Mouse (Mus musculus): ENCODE results near the gene Myo9a. TPM values are rescaled to one million over a fixed set of nuclear protein-coding genes. Genes with fewer than 3 reads are reported as not detected.

Gene Myo9a
- polyA plus RNA-seq, 1 experiment from 2014 or later = 13.8 TPM

DNA sequence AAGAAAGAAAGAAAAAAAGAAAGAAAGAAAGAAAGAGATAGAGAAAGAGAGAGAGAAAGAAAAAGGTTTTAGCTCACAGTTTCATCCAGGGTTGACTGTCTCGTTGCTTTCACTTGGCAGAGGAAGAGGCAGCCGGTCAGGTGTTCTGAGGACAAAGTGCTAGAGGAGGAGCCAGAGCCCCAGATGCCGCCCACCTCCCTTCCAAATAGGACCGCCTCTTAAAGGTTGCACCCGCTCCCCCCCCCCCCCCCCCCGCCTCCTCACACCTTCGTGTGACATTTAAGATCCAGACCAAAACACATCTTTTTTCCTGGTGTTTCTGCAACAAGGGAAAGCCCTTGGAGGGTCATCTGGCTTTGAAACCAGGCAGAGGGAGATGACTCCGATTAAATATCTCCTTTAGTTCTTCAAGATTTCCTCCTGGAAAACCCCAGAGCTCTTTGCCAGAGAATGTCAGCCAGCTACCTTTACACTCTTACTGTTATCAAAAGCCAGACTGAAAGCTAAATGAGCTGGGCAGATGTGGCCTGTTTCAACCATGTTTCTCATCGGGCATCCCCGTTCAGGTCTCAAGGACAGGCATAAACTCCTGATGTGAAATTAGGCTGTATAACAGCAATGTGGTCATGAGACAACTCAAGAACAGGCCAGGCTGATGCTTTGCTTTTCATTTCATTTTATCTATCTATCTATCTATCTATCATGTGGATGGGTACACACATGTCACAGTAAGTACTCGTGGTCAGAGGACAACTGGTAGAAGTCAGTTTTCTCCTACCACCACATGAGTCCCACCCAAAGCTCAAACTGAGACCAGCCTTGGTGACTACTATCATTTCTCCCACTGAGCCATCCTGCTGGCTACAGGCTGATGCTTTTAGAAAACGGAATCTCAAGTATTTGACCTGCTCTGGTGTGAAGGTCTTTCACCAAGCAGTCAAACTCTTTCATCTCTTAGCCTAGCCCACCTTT, 190.5 kb downstream of the Myo9a start:
- no peak for ATAC-seq (replicated peaks; ENCODE audit: insufficient number of reproducible peaks, low FRiP score, low TSS enrichment)
- Histone ChIP-seq H3K4me1 (ENCODE audit: control insufficient read depth, insufficient read depth, low read length) (peaks cover 10% of the 10 kb centered on the region), H3K9ac (ENCODE audit: low read depth, low read length) (peak overlapping the region; percentile 13; the same call in 1 of the 2 replicates), H3K9me3 (replicated peaks; ENCODE audit: control insufficient read depth, low read length) (no peaks in the 10 kb centered on the region), H3K4me2 (0 out of 2 replicates have a peak overlapping the region, but pooled peaks have one; percentile 24), H3K27me3 (ENCODE audit: control insufficient read depth, insufficient read depth, low read length) (no peaks in the 10 kb centered on the region), H3K27ac (ENCODE audit: low read depth, low read length) (no peak overlapping the region), H3K4me3 (ENCODE audit: low read depth, low read length) (no peak overlapping the region), H3K36me3 (ENCODE audit: control insufficient read depth, insufficient read depth, low read length) (no peaks in the 10 kb centered on the region)
- WGBS (ENCODE audit: insufficient replicate concordance) = 61% methylated on average over 12 of the region's 12 CpGs

DNA sequence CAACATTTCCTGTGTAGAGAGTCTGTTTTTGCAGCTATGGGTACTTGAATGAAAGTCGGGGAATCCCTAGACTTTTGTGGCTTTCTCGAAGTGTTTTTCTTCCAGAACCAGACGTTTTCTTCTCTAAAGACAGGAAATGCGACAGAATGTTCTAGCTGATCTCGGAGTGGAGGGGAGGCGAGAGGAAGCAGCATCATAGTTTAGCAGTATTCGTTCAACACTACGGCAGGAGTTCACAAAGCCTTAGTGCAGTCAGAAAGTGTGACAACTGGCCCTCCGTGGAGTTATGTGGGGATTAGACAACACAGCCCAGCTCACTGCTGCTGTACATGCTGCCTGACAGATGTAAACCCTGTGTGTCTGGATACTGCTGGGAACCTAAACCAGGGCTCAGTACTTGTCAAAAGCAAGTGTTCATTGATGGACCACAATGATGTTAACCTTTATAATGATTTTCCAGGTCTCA, 191.2 kb downstream of the Myo9a start:
- WGBS (ENCODE audit: insufficient replicate concordance) = 30% methylated on average over 9 of the region's 9 CpGs
- peak overlapping the region; percentile 24; the same call in 1 of the 2 replicates for H3K4me2 ChIP-seq
- 0 out of 2 replicates have a peak overlapping the region, but pooled peaks have one; percentile 35 for H3K27ac ChIP-seq (ENCODE audit: low read depth, low read length)
- H3K4me3 ChIP-seq (ENCODE audit: low read depth, low read length) = no peak overlapping the region
- no peak for ATAC-seq (replicated peaks; ENCODE audit: insufficient number of reproducible peaks, low FRiP score, low TSS enrichment)
- peak overlapping the region; percentile 13; the same call in 1 of the 2 replicates for H3K9ac ChIP-seq (ENCODE audit: low read depth, low read length)
- H3K4me1 ChIP-seq (ENCODE audit: control insufficient read depth, insufficient read depth, low read length) = peaks cover 10% of the 10 kb centered on the region
- no peaks in the 10 kb centered on the region for H3K27me3 ChIP-seq (ENCODE audit: control insufficient read depth, insufficient read depth, low read length)
- no peaks in the 10 kb centered on the region for H3K9me3 ChIP-seq (replicated peaks; ENCODE audit: control insufficient read depth, low read length)
- no peaks in the 10 kb centered on the region for H3K36me3 ChIP-seq (ENCODE audit: control insufficient read depth, insufficient read depth, low read length)

DNA sequence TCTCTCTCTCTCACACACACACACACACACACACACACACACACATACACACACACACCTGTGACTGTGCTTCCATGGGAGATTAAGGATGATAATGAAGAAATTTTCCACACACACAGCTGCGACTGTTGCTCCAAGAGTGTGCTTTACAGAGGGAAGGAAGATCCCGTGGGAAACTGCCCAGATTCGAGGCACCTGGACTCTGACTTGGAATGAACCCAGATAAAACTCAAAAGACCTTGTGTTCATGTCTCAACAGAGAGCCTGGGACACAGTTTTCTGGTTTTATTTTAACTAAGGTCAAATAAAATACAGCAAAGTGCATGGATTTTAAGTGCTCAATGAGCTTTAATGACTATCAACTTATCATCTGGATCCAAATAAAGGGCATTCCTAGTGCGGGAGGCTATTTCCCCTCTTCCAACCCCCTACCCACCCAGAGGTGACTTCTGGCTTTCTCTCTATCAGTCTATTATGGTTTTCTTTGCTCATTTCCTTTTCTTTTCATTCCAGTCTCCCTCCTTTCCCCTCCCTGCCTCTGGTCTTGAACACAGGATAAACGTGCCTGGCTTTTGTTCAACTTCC, 191.9 kb downstream of the Myo9a start:
- no peak for ATAC-seq (replicated peaks; ENCODE audit: insufficient number of reproducible peaks, low FRiP score, low TSS enrichment)
- Histone ChIP-seq H3K4me2 (no peak overlapping the region), H3K4me1 (ENCODE audit: control insufficient read depth, insufficient read depth, low read length) (peaks cover 10% of the 10 kb centered on the region), H3K9me3 (replicated peaks; ENCODE audit: control insufficient read depth, low read length) (no peaks in the 10 kb centered on the region), H3K27me3 (ENCODE audit: control insufficient read depth, insufficient read depth, low read length) (no peaks in the 10 kb centered on the region), H3K9ac (ENCODE audit: low read depth, low read length) (no peak overlapping the region), H3K36me3 (ENCODE audit: control insufficient read depth, insufficient read depth, low read length) (no peaks in the 10 kb centered on the region), H3K4me3 (ENCODE audit: low read depth, low read length) (no peak overlapping the region), H3K27ac (ENCODE audit: low read depth, low read length) (no peak overlapping the region)
- WGBS (ENCODE audit: insufficient replicate concordance) = 49% methylated on average over 5 of the region's 5 CpGs

DNA sequence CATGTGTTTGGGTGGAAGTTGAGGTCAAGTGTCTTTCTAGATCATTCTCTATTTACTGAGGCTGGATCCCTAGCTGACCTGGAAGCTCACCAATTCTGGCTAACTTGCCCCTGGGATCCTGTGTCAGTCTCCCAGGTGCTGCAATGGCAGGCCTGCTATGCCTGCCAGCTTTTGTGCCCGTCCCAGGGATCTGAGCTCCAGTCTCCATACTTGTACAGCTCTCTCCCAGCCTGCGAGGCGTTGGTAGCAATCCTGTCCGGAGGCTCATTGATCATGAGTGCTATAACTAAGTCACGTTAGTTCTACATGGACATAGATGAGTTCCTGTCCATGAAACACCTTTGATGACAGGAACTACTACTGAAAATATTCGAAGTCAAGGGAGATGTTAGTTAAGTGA, 193.1 kb downstream of the Myo9a start:
- peaks cover 10% of the 10 kb centered on the region for H3K4me1 ChIP-seq (ENCODE audit: control insufficient read depth, insufficient read depth, low read length)
- 89% methylated on average over 6 of the region's 6 CpGs for WGBS (ENCODE audit: insufficient replicate concordance)
- ATAC-seq (replicated peaks; ENCODE audit: insufficient number of reproducible peaks, low FRiP score, low TSS enrichment) = no peak
- no peaks in the 10 kb centered on the region for H3K36me3 ChIP-seq (ENCODE audit: control insufficient read depth, insufficient read depth, low read length)
- H3K27ac ChIP-seq (ENCODE audit: low read depth, low read length) = no peak overlapping the region
- H3K27me3 ChIP-seq (ENCODE audit: control insufficient read depth, insufficient read depth, low read length) = no peaks in the 10 kb centered on the region
- H3K4me3 ChIP-seq (ENCODE audit: low read depth, low read length) = no peak overlapping the region
- H3K9me3 ChIP-seq (replicated peaks; ENCODE audit: control insufficient read depth, low read length) = no peaks in the 10 kb centered on the region
- no peak overlapping the region for H3K9ac ChIP-seq (ENCODE audit: low read depth, low read length)
- no peak overlapping the region for H3K4me2 ChIP-seq

DNA sequence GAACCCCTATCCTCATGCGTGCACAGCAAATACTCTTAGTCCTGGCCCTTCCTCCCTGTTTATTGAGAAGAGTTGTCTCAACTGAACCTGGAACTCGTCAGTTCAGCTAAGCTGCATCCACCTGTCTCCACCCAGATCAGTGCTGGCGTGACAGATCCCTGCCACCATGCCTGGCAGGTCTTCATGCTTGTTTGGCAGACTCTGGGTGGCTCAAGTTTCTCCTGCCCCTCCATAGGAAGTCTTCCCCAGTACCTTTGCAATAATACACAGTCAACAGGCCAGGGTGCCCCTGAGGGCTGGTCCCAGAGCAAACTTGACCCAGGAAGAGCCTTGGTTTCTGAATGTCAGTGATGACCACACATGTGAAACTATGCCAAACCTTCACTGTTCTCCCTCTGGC, 194.5 kb downstream of the Myo9a start:
- Histone ChIP-seq H3K4me3 (ENCODE audit: low read depth, low read length) (no peak overlapping the region), H3K9me3 (replicated peaks; ENCODE audit: control insufficient read depth, low read length) (no peaks in the 10 kb centered on the region), H3K27ac (ENCODE audit: low read depth, low read length) (no peak overlapping the region), H3K4me2 (no peak overlapping the region), H3K27me3 (ENCODE audit: control insufficient read depth, insufficient read depth, low read length) (no peaks in the 10 kb centered on the region), H3K9ac (ENCODE audit: low read depth, low read length) (no peak overlapping the region), H3K36me3 (ENCODE audit: control insufficient read depth, insufficient read depth, low read length) (no peaks in the 10 kb centered on the region), H3K4me1 (ENCODE audit: control insufficient read depth, insufficient read depth, low read length) (peaks cover 10% of the 10 kb centered on the region)
- whole genome bisulfite sequencing (ENCODE audit: insufficient replicate concordance) = 83% methylated on average over 3 of the region's 3 CpGs
- ATAC-seq (replicated peaks; ENCODE audit: insufficient number of reproducible peaks, low FRiP score, low TSS enrichment) = no peak

DNA sequence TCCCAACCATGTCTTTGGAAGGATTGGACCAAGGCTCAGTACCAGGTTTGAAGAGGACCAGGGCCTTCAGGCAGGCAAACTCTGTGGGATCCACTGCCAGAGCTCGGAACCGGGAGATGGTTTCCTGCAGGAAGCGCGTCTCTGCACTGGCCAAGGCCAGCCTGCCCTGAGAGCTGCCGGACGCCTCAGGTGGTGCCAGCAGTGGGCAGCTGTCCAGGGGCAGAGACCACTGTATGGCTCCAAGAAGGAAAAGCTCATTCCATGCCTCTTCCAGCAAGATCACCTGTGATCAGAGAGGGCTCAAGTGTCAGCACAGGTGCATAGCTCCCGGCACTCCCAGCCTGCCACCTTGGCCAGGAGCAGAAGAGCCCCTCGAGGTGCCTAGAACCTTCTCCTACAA, 196.6 kb downstream of the Myo9a start:
- H3K9ac ChIP-seq (ENCODE audit: low read depth, low read length) = no peak overlapping the region
- H3K36me3 ChIP-seq (ENCODE audit: control insufficient read depth, insufficient read depth, low read length) = no peaks in the 10 kb centered on the region
- no peak overlapping the region for H3K27ac ChIP-seq (ENCODE audit: low read depth, low read length)
- H3K9me3 ChIP-seq (replicated peaks; ENCODE audit: control insufficient read depth, low read length) = no peaks in the 10 kb centered on the region
- no peaks in the 10 kb centered on the region for H3K27me3 ChIP-seq (ENCODE audit: control insufficient read depth, insufficient read depth, low read length)
- ATAC-seq (replicated peaks; ENCODE audit: insufficient number of reproducible peaks, low FRiP score, low TSS enrichment) = no peak
- H3K4me1 ChIP-seq (ENCODE audit: control insufficient read depth, insufficient read depth, low read length) = no peaks in the 10 kb centered on the region
- no peak overlapping the region for H3K4me3 ChIP-seq (ENCODE audit: low read depth, low read length)
- H3K4me2 ChIP-seq = no peak overlapping the region
- 89% methylated on average over 8 of the region's 8 CpGs for WGBS (ENCODE audit: insufficient replicate concordance)

DNA sequence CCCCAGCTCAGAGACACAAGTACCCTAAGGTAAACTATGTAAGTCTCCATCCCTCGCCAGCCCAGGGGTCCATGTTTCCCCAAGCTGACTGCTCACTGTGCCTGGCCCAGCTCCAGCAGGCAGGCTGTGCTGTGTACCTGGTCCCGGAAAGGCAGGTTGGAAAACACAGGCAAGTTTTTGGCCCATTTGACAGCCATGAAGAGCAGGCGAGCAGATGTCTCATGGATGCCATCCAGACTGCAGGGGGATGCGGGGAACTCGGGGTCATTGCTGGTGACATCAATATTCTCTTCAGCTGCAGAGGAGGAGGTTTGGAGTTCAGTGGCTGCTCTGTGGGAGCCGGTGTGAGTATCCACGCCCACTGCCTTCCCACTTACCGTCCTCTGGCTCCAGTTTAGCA, 197.5 kb downstream of the Myo9a start:
- Histone ChIP-seq H3K36me3 (ENCODE audit: control insufficient read depth, insufficient read depth, low read length) (no peaks in the 10 kb centered on the region), H3K4me2 (no peak overlapping the region), H3K27ac (ENCODE audit: low read depth, low read length) (no peak overlapping the region), H3K9ac (ENCODE audit: low read depth, low read length) (no peak overlapping the region), H3K27me3 (ENCODE audit: control insufficient read depth, insufficient read depth, low read length) (no peaks in the 10 kb centered on the region), H3K9me3 (replicated peaks; ENCODE audit: control insufficient read depth, low read length) (no peaks in the 10 kb centered on the region), H3K4me1 (ENCODE audit: control insufficient read depth, insufficient read depth, low read length) (0 out of 2 replicates have a peak, but pooled peaks cover 4% of the 10 kb centered on the region), H3K4me3 (ENCODE audit: low read depth, low read length) (no peak overlapping the region)
- no peak for ATAC-seq (replicated peaks; ENCODE audit: insufficient number of reproducible peaks, low FRiP score, low TSS enrichment)
- 73% methylated on average over 8 of the region's 8 CpGs for WGBS (ENCODE audit: insufficient replicate concordance)

DNA sequence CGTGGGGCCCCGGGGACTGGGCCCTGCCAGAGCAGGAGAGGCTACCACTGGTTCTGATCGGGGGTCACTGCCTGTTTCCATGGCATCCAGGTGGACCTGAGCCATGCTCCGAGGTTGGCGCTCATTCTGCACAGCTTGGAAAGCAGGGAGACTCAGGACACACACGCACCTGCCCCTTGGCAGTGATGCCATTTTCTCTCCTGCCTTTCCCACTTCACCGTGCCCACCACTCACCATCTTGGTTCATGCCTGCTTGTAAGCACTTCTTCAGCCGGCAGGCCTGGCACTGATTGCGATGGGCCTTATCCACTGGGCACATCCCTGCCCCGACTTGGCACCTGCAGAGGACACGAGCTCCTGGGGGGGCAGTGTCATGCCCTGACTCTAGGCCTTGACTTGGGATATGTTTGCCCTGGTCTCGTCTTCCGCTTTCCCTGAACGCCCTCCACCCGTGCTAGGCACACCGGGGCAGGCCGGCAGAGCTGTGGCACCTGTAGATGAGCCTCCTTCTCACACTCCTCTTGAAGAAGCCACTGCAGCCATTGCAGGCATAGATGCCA, 198.1 kb downstream of the Myo9a start:
- H3K4me3 ChIP-seq (ENCODE audit: low read depth, low read length) = no peak overlapping the region
- H3K36me3 ChIP-seq (ENCODE audit: control insufficient read depth, insufficient read depth, low read length) = no peaks in the 10 kb centered on the region
- no peak overlapping the region for H3K4me2 ChIP-seq
- ATAC-seq (replicated peaks; ENCODE audit: insufficient number of reproducible peaks, low FRiP score, low TSS enrichment) = no peak
- no peaks in the 10 kb centered on the region for H3K27me3 ChIP-seq (ENCODE audit: control insufficient read depth, insufficient read depth, low read length)
- H3K9me3 ChIP-seq (replicated peaks; ENCODE audit: control insufficient read depth, low read length) = no peaks in the 10 kb centered on the region
- H3K9ac ChIP-seq (ENCODE audit: low read depth, low read length) = no peak overlapping the region
- H3K4me1 ChIP-seq (ENCODE audit: control insufficient read depth, insufficient read depth, low read length) = 0 out of 2 replicates have a peak, but pooled peaks cover 4% of the 10 kb centered on the region
- no peak overlapping the region for H3K27ac ChIP-seq (ENCODE audit: low read depth, low read length)
- WGBS (ENCODE audit: insufficient replicate concordance) = 84% methylated on average over 17 of the region's 17 CpGs

All from heart, embryonic 11.5 days (tissue).